Mouse (Mus musculus): ENCODE measurements around the gene Zfp978. TPM values are rescaled to one million over a fixed set of nuclear protein-coding genes. Genes with fewer than 3 reads are reported as not detected.
"Not testable (repeated sequence)": the region's sequence is repeated elsewhere in the genome, so short reads cannot be mapped to it uniquely, and the experiment has no call there.

Gene Zfp978
- polyA plus RNA-seq, 1 experiment from 2014 or later, result not detected

DNA sequence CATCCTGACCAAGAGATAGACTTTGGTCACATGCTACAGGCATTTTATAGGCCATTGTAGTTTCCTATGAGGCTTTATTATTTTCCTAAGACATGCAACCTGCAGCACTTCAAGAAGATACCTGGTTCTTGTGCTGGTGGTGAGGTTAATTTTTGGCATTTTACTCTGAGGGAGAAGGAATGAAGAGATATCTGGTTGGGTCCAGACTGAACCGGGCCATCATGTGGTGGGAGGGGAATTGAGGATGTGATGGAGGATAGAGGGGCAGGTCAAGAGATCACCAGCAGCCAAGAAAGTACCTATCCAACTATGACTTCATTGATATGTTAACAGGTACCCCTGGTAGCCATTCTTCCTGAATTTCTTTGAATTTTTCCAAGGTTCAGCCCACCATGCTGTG, 769 bp downstream of the Zfp978 start:
- H3K9ac ChIP-seq; H3K36me3 ChIP-seq; H3K4me1 ChIP-seq (replicated peaks); H3K27me3 ChIP-seq; H3K4me3 ChIP-seq; H3K9me3 ChIP-seq; H3K4me2 ChIP-seq; ATAC-seq (ENCODE audit: low FRiP score); H3K27ac ChIP-seq: not testable (repeated sequence)
- no CpG with 5 or more reads among the region's 1 CpGs for WGBS

- 0 out of 2 replicates have a peak, but pooled peaks have one; percentile 59 for ATAC-seq (ENCODE audit: low FRiP score)
- not testable (repeated sequence) for H3K4me2 ChIP-seq; H3K4me1 ChIP-seq (replicated peaks); H3K27ac ChIP-seq; H3K9ac ChIP-seq; H3K36me3 ChIP-seq; H3K4me3 ChIP-seq; H3K9me3 ChIP-seq; H3K27me3 ChIP-seq
- no CpG with 5 or more reads among the region's 2 CpGs for WGBS
These were observed 8.5 kb downstream of the Zfp978 start for GRCm38 (mm10) chr4:147369564-147369963.

DNA sequence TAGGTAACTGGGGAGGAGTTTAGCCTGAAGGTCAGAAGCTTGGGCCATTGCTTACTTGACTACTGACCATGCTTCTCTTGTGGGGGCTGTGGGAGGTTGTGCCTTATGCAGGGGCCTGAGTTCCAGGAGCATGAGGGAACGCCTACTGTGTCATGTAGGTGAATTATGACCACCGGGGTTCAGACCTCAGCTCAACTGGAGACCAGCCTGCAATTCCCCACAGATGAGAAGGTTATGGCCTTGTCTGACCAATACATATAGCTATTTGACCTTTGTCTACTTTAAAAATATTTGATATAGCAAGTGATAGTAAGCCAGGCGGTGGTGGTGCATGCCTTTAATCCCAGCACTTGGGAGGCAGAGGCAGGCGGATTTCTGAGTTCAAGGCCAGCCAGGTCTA, 22.1 kb downstream of the Zfp978 start:
- H3K9ac ChIP-seq; H3K36me3 ChIP-seq; H3K4me1 ChIP-seq (replicated peaks); ATAC-seq (ENCODE audit: low FRiP score); H3K4me2 ChIP-seq; H3K9me3 ChIP-seq; H3K4me3 ChIP-seq; H3K27me3 ChIP-seq; H3K27ac ChIP-seq: not testable (repeated sequence)
- WGBS, result 90% methylated on average over 4 of the region's 4 CpGs

GRCm38 (mm10) chr4:147397201-147397600, 36.1 kb downstream of the Zfp978 start:
- H3K27me3 ChIP-seq; ATAC-seq (ENCODE audit: low FRiP score): not testable (repeated sequence)
- H3K9me3 ChIP-seq, result peaks cover 45% of the 10 kb centered on the region

GRCm38 (mm10) chr4:147397934-147398682, 37.0 kb downstream of the Zfp978 start:
- ATAC-seq (ENCODE audit: low FRiP score); H3K36me3 ChIP-seq; H3K27me3 ChIP-seq; H3K9ac ChIP-seq; H3K27ac ChIP-seq; H3K4me1 ChIP-seq (replicated peaks); H3K4me3 ChIP-seq; H3K4me2 ChIP-seq: not testable (repeated sequence)
- H3K9me3 ChIP-seq, result peaks cover 51% of the 10 kb centered on the region
- WGBS, result 80% methylated on average over 6 of the region's 6 CpGs

More at GRCm38 (mm10) chr4:147397201-147397600, 36.1 kb downstream of the Zfp978 start:
- not testable (repeated sequence) for H3K9ac ChIP-seq; H3K4me2 ChIP-seq; H3K4me3 ChIP-seq; H3K36me3 ChIP-seq; H3K4me1 ChIP-seq (replicated peaks); H3K27ac ChIP-seq
- 88% methylated on average over 3 of the region's 3 CpGs for WGBS

- H3K9me3 ChIP-seq, result peaks cover 56% of the 10 kb centered on the region
- H3K4me1 ChIP-seq (replicated peaks); ATAC-seq (ENCODE audit: low FRiP score); H3K27ac ChIP-seq; H3K4me2 ChIP-seq; H3K4me3 ChIP-seq; H3K36me3 ChIP-seq; H3K9ac ChIP-seq; H3K27me3 ChIP-seq: not testable (repeated sequence)
- WGBS, result 93% methylated on average over 1 of the region's 1 CpGs
These were observed 37.6 kb downstream of the Zfp978 start for GRCm38 (mm10) chr4:147398741-147399140.

DNA sequence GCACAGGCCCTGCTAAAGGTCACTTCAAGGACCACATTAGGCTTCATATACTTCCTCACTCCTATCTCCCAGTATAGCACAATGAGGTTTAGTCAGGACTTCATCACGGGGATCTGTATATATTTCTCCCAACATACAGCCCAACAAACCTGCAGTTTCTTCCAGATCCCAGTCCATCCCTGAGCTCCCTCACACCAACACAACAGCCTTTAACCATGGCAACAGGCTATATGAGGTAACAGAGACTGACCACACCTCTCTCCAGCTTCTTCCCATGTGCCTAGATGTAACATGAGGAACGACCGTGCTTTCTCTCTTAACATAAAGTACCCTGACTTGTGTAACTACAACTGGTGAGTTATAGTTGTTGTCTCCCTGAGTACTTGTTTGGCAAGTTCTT, 38.4 kb downstream of the Zfp978 start:
- not testable (repeated sequence) for H3K27ac ChIP-seq; H3K4me2 ChIP-seq; H3K36me3 ChIP-seq; H3K27me3 ChIP-seq; ATAC-seq (ENCODE audit: low FRiP score); H3K4me3 ChIP-seq; H3K9ac ChIP-seq; H3K4me1 ChIP-seq (replicated peaks)
- 80% methylated on average over 3 of the region's 3 CpGs for WGBS
- peaks cover 64% of the 10 kb centered on the region for H3K9me3 ChIP-seq

- not testable (repeated sequence) for H3K27ac ChIP-seq; H3K9ac ChIP-seq; H3K4me3 ChIP-seq; H3K4me2 ChIP-seq; H3K4me1 ChIP-seq (replicated peaks); H3K27me3 ChIP-seq; H3K36me3 ChIP-seq
- H3K9me3 ChIP-seq, result peaks cover 65% of the 10 kb centered on the region
- 88% methylated on average over 8 of the region's 8 CpGs for WGBS
- ATAC-seq (ENCODE audit: low FRiP score), result peak; percentile 38; the same call in 1 of the 2 replicates
These were observed 39.1 kb downstream of the Zfp978 start for GRCm38 (mm10) chr4:147400031-147400847.

DNA sequence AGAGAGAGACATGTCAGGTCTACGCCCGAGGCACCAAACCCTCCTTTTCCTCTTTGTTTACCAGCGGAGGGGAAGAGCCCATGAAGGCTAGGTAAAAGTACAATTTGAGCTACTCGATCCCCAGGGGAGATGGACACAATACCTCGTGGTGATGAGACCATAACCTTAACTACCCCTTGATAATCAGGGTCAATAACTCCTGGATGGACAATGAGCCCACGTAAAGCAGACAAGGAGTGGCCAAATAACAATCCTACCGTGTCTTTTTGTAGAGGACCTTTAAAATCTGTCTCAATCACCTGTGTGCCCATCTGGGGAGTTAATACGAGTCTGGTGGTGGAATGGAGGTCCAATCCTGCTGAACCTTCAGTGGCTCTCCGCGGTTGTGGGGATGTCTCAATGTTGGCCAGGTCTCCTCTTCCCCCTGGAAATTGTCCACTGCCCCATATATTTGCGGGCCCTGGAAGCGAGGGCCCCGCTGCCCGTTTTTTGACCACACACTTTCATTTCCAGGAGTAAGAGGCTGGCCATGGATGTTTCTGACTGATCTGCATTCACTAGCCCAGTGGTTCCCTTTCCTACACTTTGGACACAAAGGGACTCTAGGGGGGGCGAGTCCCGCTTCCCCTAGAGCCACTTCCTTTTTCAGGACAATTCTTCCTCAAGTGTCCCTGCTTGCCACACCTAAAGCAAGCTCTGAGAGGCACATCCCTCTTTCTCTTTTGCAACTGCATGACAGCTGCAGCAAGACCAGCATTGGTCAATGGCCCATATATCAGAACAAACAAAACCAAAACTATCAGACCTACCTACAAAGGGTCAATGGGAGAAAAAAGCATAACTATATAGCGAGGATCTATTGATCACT, 40.0 kb downstream of the Zfp978 start:
- H3K4me1 ChIP-seq (replicated peaks); H3K36me3 ChIP-seq; H3K27ac ChIP-seq; H3K9ac ChIP-seq; ATAC-seq (ENCODE audit: low FRiP score); H3K4me2 ChIP-seq; H3K4me3 ChIP-seq; H3K27me3 ChIP-seq: not testable (repeated sequence)
- peaks cover 65% of the 10 kb centered on the region for H3K9me3 ChIP-seq
- 85% methylated on average over 17 of the region's 17 CpGs for whole genome bisulfite sequencing

DNA sequence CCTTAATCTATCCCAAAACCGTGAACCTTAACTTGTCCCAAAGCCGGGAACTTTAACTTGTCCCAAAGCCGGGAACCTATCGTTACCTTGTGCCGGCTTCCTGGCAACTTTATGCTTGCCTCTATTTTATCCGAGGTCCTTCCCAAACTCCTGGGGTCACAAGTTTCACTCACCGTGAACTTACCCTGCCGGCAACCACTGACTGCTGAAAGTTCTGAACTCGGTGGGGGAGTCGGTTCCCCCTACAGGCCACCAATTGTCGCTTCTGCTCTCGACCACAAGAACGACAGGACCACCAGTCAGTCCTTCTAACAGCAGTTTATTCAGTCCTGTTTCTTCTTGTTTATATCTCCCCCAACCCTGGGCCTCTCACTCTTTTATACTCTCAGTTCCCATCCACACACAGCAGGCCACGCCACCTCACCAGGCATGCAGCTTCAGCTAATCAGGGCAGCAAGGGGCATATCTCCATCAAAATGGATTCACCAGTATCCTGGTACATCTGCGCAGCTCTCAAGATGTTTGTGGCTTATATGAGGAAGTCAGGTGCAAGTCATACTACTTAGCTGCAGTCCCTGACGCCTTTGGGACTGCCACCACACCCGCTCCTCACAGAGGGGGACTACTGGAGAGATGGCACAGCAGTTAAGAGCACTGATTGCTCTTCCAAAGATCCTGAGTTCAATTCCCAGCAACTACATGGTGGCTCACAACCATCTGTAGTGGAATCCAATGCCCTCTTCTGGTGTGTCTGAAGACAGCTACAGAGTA, 40.8 kb downstream of the Zfp978 start:
- not testable (repeated sequence) for H3K4me3 ChIP-seq; H3K36me3 ChIP-seq; H3K27ac ChIP-seq; ATAC-seq (ENCODE audit: low FRiP score); H3K9ac ChIP-seq; H3K27me3 ChIP-seq; H3K4me1 ChIP-seq (replicated peaks); H3K4me2 ChIP-seq
- peaks cover 60% of the 10 kb centered on the region for H3K9me3 ChIP-seq
- WGBS, result 83% methylated on average over 17 of the region's 17 CpGs

- WGBS, result 23% methylated on average over 1 of the region's 1 CpGs
- not testable (repeated sequence) for H3K4me1 ChIP-seq (replicated peaks); H3K27ac ChIP-seq; H3K36me3 ChIP-seq; H3K9ac ChIP-seq; H3K27me3 ChIP-seq; ATAC-seq (ENCODE audit: low FRiP score); H3K4me2 ChIP-seq; H3K4me3 ChIP-seq
- peaks cover 55% of the 10 kb centered on the region for H3K9me3 ChIP-seq
These were observed 41.4 kb downstream of the Zfp978 start for GRCm38 (mm10) chr4:147402507-147402890.

Measured in hindbrain, embryonic 13.5 days (tissue).